ENCODE assay signal across 10 mouse cellular contexts in the genomic region with DNA sequence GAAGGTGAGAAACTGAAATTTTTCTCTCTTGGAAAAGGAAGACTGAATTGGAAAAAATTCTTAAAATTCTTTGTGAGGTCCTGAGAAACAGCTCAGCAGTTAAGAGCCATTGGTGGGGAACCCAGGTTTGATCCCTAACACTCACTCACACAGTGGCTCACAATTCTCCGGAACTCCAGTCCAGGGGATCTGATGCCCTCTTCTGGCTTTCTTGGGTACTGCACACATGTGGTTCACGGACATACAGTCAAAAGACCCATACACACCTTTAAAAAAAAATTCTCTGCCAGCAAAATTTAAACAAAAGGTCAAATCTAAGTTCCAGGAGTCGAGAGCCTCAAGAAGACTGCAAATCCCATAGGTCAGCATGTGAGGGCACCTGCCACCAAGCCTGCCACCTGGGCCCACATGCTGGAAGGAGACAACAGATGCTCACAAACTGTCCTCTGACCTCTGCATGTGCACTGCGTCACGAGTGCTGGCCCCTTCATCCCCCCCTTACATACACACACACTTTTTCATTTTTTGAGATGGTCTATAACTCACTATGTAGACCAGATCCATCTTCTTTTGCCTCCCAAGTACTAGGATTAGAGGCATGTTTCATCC. TPM values are rescaled to one million over a fixed set of nuclear protein-coding genes. Genes with fewer than 3 reads are reported as not detected.
DNase-seq lines count a peak whose midpoint lies in the region; ATAC-seq and TF ChIP-seq lines count a peak whose summit lies in the region.
"Had no signal": no experiment of that assay in that cellular context is flagged by ENCODE, and none has a peak within 500 bp of the region (broad histone marks: within the 10 kb centered on the region; RNA-seq: fewer than 3 reads in every experiment).

No protein-coding gene starts in this region.

- no peaks in the 10 kb centered on the region for H3K36me3 ChIP-seq in heart, adult 2 months (ENCODE audit: control insufficient read depth, insufficient read depth, low read length)
- peaks cover 16% of the 10 kb centered on the region for H3K36me3 ChIP-seq in heart, embryonic 11.5 days (ENCODE audit: control insufficient read depth, insufficient read depth, low read length)
- no peaks in the 10 kb centered on the region for H3K36me3 ChIP-seq in midbrain, postnatal 0 days (ENCODE audit: insufficient read depth, low read length)

- no peak overlapping the region for H3K4me3 ChIP-seq in heart, adult 2 months
- no peak overlapping the region for H3K4me3 ChIP-seq in heart, embryonic 11.5 days (ENCODE audit: low read depth, low read length)
- H3K4me3 ChIP-seq in bone marrow, adult 2 months (replicated peaks; ENCODE audit: control insufficient read depth, low read depth, low read length): no peak overlapping the region
- H3K4me3 ChIP-seq in midbrain, postnatal 0 days (ENCODE audit: low read depth, low read length): no peak overlapping the region
- H3K4me3 ChIP-seq: embryonic facial prominence, embryonic 13.5 days; limb, embryonic 15.5 days had no signal

- intact Hi-C loops in heart, adult 2 months (cut with DNase I): no loop called here

- no peak for TF ChIP-seq POLR2A in heart, adult 2 months (IDR thresholded peaks at IDR 0.05; ENCODE audit: insufficient read depth, low read depth, low read length)
- TF ChIP-seq POLR2A in bone marrow, adult 2 months (IDR thresholded peaks at IDR 0.05; ENCODE audit: borderline replicate concordance, control insufficient read depth, low read depth, low read length): no peak

- H3K79me2 ChIP-seq in heart, adult 2 months (replicated peaks; ENCODE audit: control insufficient read depth, insufficient read depth, low read length): no peaks in the 10 kb centered on the region

- TF ChIP-seq EP300 in heart, adult 2 months (IDR thresholded peaks at IDR 0.05; ENCODE audit: insufficient read depth, low read depth, low read length): no peak

- H3K4me1 ChIP-seq in heart, adult 2 months (ENCODE audit: control insufficient read depth, insufficient read depth, low read length): no peaks in the 10 kb centered on the region
- peaks cover 4% of the 10 kb centered on the region; the same call in 1 of the 2 replicates for H3K4me1 ChIP-seq in heart, embryonic 11.5 days (ENCODE audit: control insufficient read depth, insufficient read depth, low read length)
- H3K4me1 ChIP-seq in bone marrow, adult 2 months (ENCODE audit: control insufficient read depth, insufficient read depth, low read length): peaks cover 2% of the 10 kb centered on the region
- H3K4me1 ChIP-seq in midbrain, postnatal 0 days (ENCODE audit: insufficient read depth, low read length): no peaks in the 10 kb centered on the region
- H3K4me1 ChIP-seq: embryonic facial prominence, embryonic 13.5 days had no signal

- peak; percentile 52 to 58 for DNase-seq in heart, adult 2 months
- DNase-seq in right cerebral cortex, adult 2 months (ENCODE audit: low spot score in 2 of 2): peak; percentile 47 to 51
- DNase-seq in right cerebral cortex, postnatal 25 days: no peak
- peak; percentile 68 for DNase-seq in kidney, postnatal 14 days
- DNase-seq in midbrain, postnatal 0 days (ENCODE audit: low spot score): peak; percentile 33
- no peak for DNase-seq in ovary, postnatal 36 days (ENCODE audit: low spot score)

- peak; percentile 79 for TF ChIP-seq CTCF in heart, adult 2 months (IDR thresholded peaks at IDR 0.05)
- peak; percentile 60 for TF ChIP-seq CTCF in bone marrow, adult 2 months (IDR thresholded peaks at IDR 0.05; ENCODE audit: control insufficient read depth, insufficient read depth, low read length)
- TF ChIP-seq CTCF in midbrain, postnatal 0 days (IDR thresholded peaks at IDR 0.05): peak; percentile 75

- H3K9ac ChIP-seq in heart, adult 2 months (ENCODE audit: low read depth, low read length): no peak overlapping the region
- no peak overlapping the region for H3K9ac ChIP-seq in heart, embryonic 11.5 days (ENCODE audit: low read depth, low read length)
- H3K9ac ChIP-seq in midbrain, postnatal 0 days (replicated peaks; ENCODE audit: low read length, poor library complexity, severe bottlenecking): no peak overlapping the region
- H3K9ac ChIP-seq: embryonic facial prominence, embryonic 13.5 days; limb, embryonic 15.5 days had no signal

- H3K27ac ChIP-seq in heart, adult 2 months: no peak overlapping the region
- no peak overlapping the region for H3K27ac ChIP-seq in heart, embryonic 11.5 days (ENCODE audit: low read depth, low read length)
- peak overlapping the region; percentile 67; the same call in 1 of the 2 replicates for H3K27ac ChIP-seq in bone marrow, adult 2 months (ENCODE audit: control insufficient read depth, insufficient read depth, low read depth, low read length, poor library complexity)
- H3K27ac ChIP-seq in midbrain, postnatal 0 days (ENCODE audit: low read depth, low read length): no peak overlapping the region
- H3K27ac ChIP-seq: embryonic facial prominence, embryonic 13.5 days; limb, embryonic 15.5 days had no signal

- H3K27me3 ChIP-seq in heart, adult 2 months (ENCODE audit: control insufficient read depth, insufficient read depth, low read length): no peaks in the 10 kb centered on the region
- no peaks in the 10 kb centered on the region for H3K27me3 ChIP-seq in heart, embryonic 11.5 days (ENCODE audit: control insufficient read depth, insufficient read depth, low read length)
- H3K27me3 ChIP-seq in midbrain, postnatal 0 days (ENCODE audit: insufficient read depth, low read length): no peaks in the 10 kb centered on the region
- H3K27me3 ChIP-seq: embryonic facial prominence, embryonic 13.5 days; limb, embryonic 15.5 days had no signal

- H3K4me2 ChIP-seq in heart, embryonic 11.5 days: no peak overlapping the region
- no peak overlapping the region for H3K4me2 ChIP-seq in midbrain, postnatal 0 days (ENCODE audit: low read depth, low read length, poor library complexity, severe bottlenecking)
- H3K4me2 ChIP-seq: embryonic facial prominence, embryonic 13.5 days; limb, embryonic 15.5 days had no signal

- WGBS in heart, adult 2 months: 75% methylated on average over 5 of the region's 5 CpGs
- WGBS in heart, embryonic 11.5 days (ENCODE audit: insufficient replicate concordance): 75% methylated on average over 5 of the region's 5 CpGs
- WGBS in bone marrow, adult 2 months: 56% methylated on average over 5 of the region's 5 CpGs
- 71% methylated on average over 5 of the region's 5 CpGs for WGBS in midbrain, postnatal 0 days

- ATAC-seq in heart, embryonic 11.5 days (replicated peaks; ENCODE audit: insufficient number of reproducible peaks, low FRiP score, low TSS enrichment): no peak
- ATAC-seq in midbrain, postnatal 0 days (ENCODE audit: low FRiP score): no peak

- H3K9me3 ChIP-seq in heart, embryonic 11.5 days (replicated peaks; ENCODE audit: control insufficient read depth, low read length): no peaks in the 10 kb centered on the region
- H3K9me3 ChIP-seq in midbrain, postnatal 0 days (ENCODE audit: low read length): no peaks in the 10 kb centered on the region
- H3K9me3 ChIP-seq: embryonic facial prominence, embryonic 13.5 days; limb, embryonic 15.5 days had no signal

RNA-seq across cellular contexts. Expression of gene Batf3, which starts 12.6 kb away (rescaled TPM):
- total RNA-seq in heart, adult 2 months (2021): under 1 TPM in 1 of 2 experiments, not detected in 1; 0.60 TPM
- 1.3 and 1.8 TPM in 2 replicates for polyA plus RNA-seq in heart, adult 2 months (2012; rRNA removed)
- polyA plus RNA-seq in heart, embryonic 11.5 days (2014; fragmentation: Nextera tagmentation; extraction: Ambion mirVana): 3.9 and 5.1 TPM in 2 replicates
- 2.9 and 3.8 TPM in 2 replicates for polyA plus RNA-seq in bone marrow, adult 2 months (2011; ENCODE audit: insufficient read depth, insufficient read length, low replicate concordance, missing spikeins)
- total RNA-seq in midbrain, postnatal 0 days (2014; rRNA removed): 1.3 and 4.9 TPM in 2 replicates
- 1.3 and 1.6 TPM in 2 replicates for polyA plus RNA-seq in midbrain, postnatal 0 days (2015; fragmentation: Nextera tagmentation; extraction: Ambion mirVana)

RNA-seq across cellular contexts. Expression of gene Nsl1, which starts 22.2 kb away (rescaled TPM):
- total RNA-seq in heart, adult 2 months (2021): under 1 TPM; 0.16 to 0.18 TPM
- polyA plus RNA-seq in heart, adult 2 months (2012; rRNA removed): 0.18 and 0.20 TPM in 2 replicates
- polyA plus RNA-seq in heart, embryonic 11.5 days (2014; fragmentation: Nextera tagmentation; extraction: Ambion mirVana): 12.7 and 14.0 TPM in 2 replicates
- polyA plus RNA-seq in bone marrow, adult 2 months (2011; ENCODE audit: insufficient read depth, insufficient read length, low replicate concordance, missing spikeins): 5.5 and 10.6 TPM in 2 replicates
- 1.6 and 1.9 TPM in 2 replicates for total RNA-seq in midbrain, postnatal 0 days (2014; rRNA removed)
- polyA plus RNA-seq in midbrain, postnatal 0 days (2015; fragmentation: Nextera tagmentation; extraction: Ambion mirVana): 1.8 and 1.9 TPM in 2 replicates

RNA-seq across cellular contexts. Expression of gene Tatdn3, which starts 22.3 kb away (rescaled TPM):
- 10 to 100 TPM; 14.3 to 14.6 TPM for total RNA-seq in heart, adult 2 months (2021)
- 11.9 and 25.6 TPM in 2 replicates for polyA plus RNA-seq in heart, adult 2 months (2012; rRNA removed)
- polyA plus RNA-seq in heart, embryonic 11.5 days (2014; fragmentation: Nextera tagmentation; extraction: Ambion mirVana): 19.6 and 20.3 TPM in 2 replicates
- polyA plus RNA-seq in bone marrow, adult 2 months (2011; ENCODE audit: insufficient read depth, insufficient read length, low replicate concordance, missing spikeins): 11.1 and 29.6 TPM in 2 replicates
- 21.5 and 39.0 TPM in 2 replicates for total RNA-seq in midbrain, postnatal 0 days (2014; rRNA removed)
- 12.8 and 14.7 TPM in 2 replicates for polyA plus RNA-seq in midbrain, postnatal 0 days (2015; fragmentation: Nextera tagmentation; extraction: Ambion mirVana)

RNA-seq across cellular contexts. Expression of gene Spata45, which starts 48.6 kb away (rescaled TPM):
- total RNA-seq in heart, adult 2 months (2021): not detected
- not detected in 2 replicates for polyA plus RNA-seq in heart, adult 2 months (2012; rRNA removed)
- 0.86 TPM in 1 of 2 replicates, not detected in the other for polyA plus RNA-seq in heart, embryonic 11.5 days (2014; fragmentation: Nextera tagmentation; extraction: Ambion mirVana)
- polyA plus RNA-seq in bone marrow, adult 2 months (2011; ENCODE audit: insufficient read depth, insufficient read length, low replicate concordance, missing spikeins): not detected in 2 replicates
- not detected in 2 replicates for total RNA-seq in midbrain, postnatal 0 days (2014; rRNA removed)
- not detected in 2 replicates for polyA plus RNA-seq in midbrain, postnatal 0 days (2015; fragmentation: Nextera tagmentation; extraction: Ambion mirVana)
- polyA plus RNA-seq: embryonic facial prominence, embryonic 13.5 days; limb, embryonic 15.5 days had no signal

RNA-seq across cellular contexts. Expression of gene Flvcr1, which starts 59.1 kb away (rescaled TPM):
- total RNA-seq in heart, adult 2 months (2021): 1 to 10 TPM; 4.2 to 4.7 TPM
- 4.6 and 6.6 TPM in 2 replicates for polyA plus RNA-seq in heart, adult 2 months (2012; rRNA removed)
- 5.4 and 5.6 TPM in 2 replicates for polyA plus RNA-seq in heart, embryonic 11.5 days (2014; fragmentation: Nextera tagmentation; extraction: Ambion mirVana)
- polyA plus RNA-seq in bone marrow, adult 2 months (2011; ENCODE audit: insufficient read depth, insufficient read length, low replicate concordance, missing spikeins): 5.2 and 5.7 TPM in 2 replicates
- 32.3 and 36.9 TPM in 2 replicates for total RNA-seq in midbrain, postnatal 0 days (2014; rRNA removed)
- 8.2 and 9.2 TPM in 2 replicates for polyA plus RNA-seq in midbrain, postnatal 0 days (2015; fragmentation: Nextera tagmentation; extraction: Ambion mirVana)

Comparison
In these comparisons a context has a peak if more than half of its experiments do, and no peak if none do; other contexts are left out.
1. DNase-seq: peak in heart, adult 2 months (2 of 2), right cerebral cortex, adult 2 months (2 of 2), kidney, postnatal 14 days (single experiment) and midbrain, postnatal 0 days (single experiment); none in right cerebral cortex, postnatal 25 days (single experiment) and ovary, postnatal 36 days (single experiment).
2. Peak in every context shown above with its lines, with median percentiles within 50 percentile points of each other: CTCF ChIP-seq.